Mouse (Mus musculus) midbrain, embryonic 12.5 days (tissue): Measurements from ENCODE around the gene Denr. TPM values are rescaled to one million over a fixed set of nuclear protein-coding genes. Genes with fewer than 3 reads are reported as not detected.

Source experiments
- ATAC-seq: fragments of 200-750 bp; cut with Nextera tagmentation; 2 replicates; pipeline ENCODE4 v1.8.0; 2017; ENCODE audit warnings: low read depth, moderate TSS enrichment, moderate library complexity; ENCODE audit not compliant: low FRiP score
- H3K27ac ChIP-seq: fragments of 300-500 bp; sonication (generic); replicated peaks from 2 replicates; pipeline ENCODE4 v1.5.1; 2016; ENCODE audit warnings: mild to moderate bottlenecking
- H3K27me3 ChIP-seq: fragments of 300-500 bp; sonication (generic); 2 replicates; pipeline ENCODE4 v1.6.1; 2016; ENCODE audit warnings: mild to moderate bottlenecking
- H3K36me3 ChIP-seq: fragments of 300-500 bp; sonication (generic); 2 replicates; pipeline ENCODE4 v1.6.1; 2016
- H3K4me1 ChIP-seq: fragments of 300-500 bp; sonication (generic); 2 replicates; pipeline ENCODE4 v1.6.1; 2016
- H3K4me2 ChIP-seq: fragments of 300-500 bp; sonication (generic); replicated peaks from 2 replicates; pipeline ENCODE4 v1.6.1; 2016; ENCODE audit warnings: mild to moderate bottlenecking, moderate library complexity
- H3K4me3 ChIP-seq: fragments of 300-500 bp; sonication (generic); 2 replicates; pipeline ENCODE4 v1.5.1; 2016; ENCODE audit warnings: mild to moderate bottlenecking
- H3K9ac ChIP-seq: fragments of 300-500 bp; sonication (generic); replicated peaks from 2 replicates; pipeline ENCODE4 v1.6.1; 2016; ENCODE audit warnings: mild to moderate bottlenecking, moderate library complexity
- H3K9me3 ChIP-seq: fragments of 300-500 bp; sonication (generic); 2 replicates; pipeline ENCODE4 v1.6.1; 2016; ENCODE audit warnings: mild to moderate bottlenecking
- WGBS: fragments of 180-500 bp; shearing (Covaris S2); methylation state at CpG from one replicate; pipeline ENCODE4 v1.1.7; 2016; 5-methylcytosine and 5-hydroxymethylcytosine counted together
- polyA plus RNA-seq: library from polyadenylated mRNA; unstranded; fragments of >200 nt; fragmentation: Nextera tagmentation; extraction: Ambion mirVana; gene quantifications from 2 replicates; pipeline ENCODE4 v1.2.1, GENCODE M21; 2016

Gene Denr
- 159 and 167 TPM in 2 replicates for polyA plus RNA-seq

- under 1% methylated on average over 61 of the region's 61 CpGs for WGBS
- ATAC-seq, result peak; percentile 97
These were observed at the start of gene Denr for GRCm38 (mm10) chr5:123906976-123907630. Gene Denr, plus strand, starts transcription at chr5:123907175.

GRCm38 (mm10) chr5:123858798-123859197, 48.2 kb upstream of the Denr start:
- whole genome bisulfite sequencing, result 86% methylated on average over 11 of the region's 11 CpGs
- no peaks in the 10 kb centered on the region for H3K4me1 ChIP-seq
- no peaks in the 10 kb centered on the region for H3K27me3 ChIP-seq
- H3K4me3 ChIP-seq, result no peak overlapping the region
- H3K4me2 ChIP-seq, result no peak overlapping the region
- no peaks in the 10 kb centered on the region for H3K36me3 ChIP-seq
- H3K27ac ChIP-seq, result no peak overlapping the region
- ATAC-seq, result no peak
- H3K9ac ChIP-seq, result no peak overlapping the region
- no peaks in the 10 kb centered on the region for H3K9me3 ChIP-seq

More at GRCm38 (mm10) chr5:123906976-123907630, at the start of gene Denr:
- Histone ChIP-seq H3K27ac (peak within 1 kb of the TSS; percentile 84), H3K9ac (peak within 1 kb of the TSS; percentile 99), H3K36me3 (peaks cover 30% of the 10 kb centered on the region), H3K27me3 (no peaks in the 10 kb centered on the region), H3K4me2 (peak within 1 kb of the TSS; percentile 96), H3K4me1 (peaks cover 16% of the 10 kb centered on the region), H3K9me3 (no peaks in the 10 kb centered on the region), H3K4me3 (peak within 1 kb of the TSS; percentile 98)

GRCm38 (mm10) chr5:123862374-123863350, 44.3 kb upstream of the Denr start:
- H3K9ac ChIP-seq, result no peak overlapping the region
- WGBS, result 86% methylated on average over 15 of the region's 15 CpGs
- H3K4me1 ChIP-seq, result no peaks in the 10 kb centered on the region
- no peaks in the 10 kb centered on the region for H3K36me3 ChIP-seq
- H3K4me2 ChIP-seq, result no peak overlapping the region
- H3K9me3 ChIP-seq, result no peaks in the 10 kb centered on the region
- H3K4me3 ChIP-seq, result no peak overlapping the region
- ATAC-seq, result no peak
- H3K27me3 ChIP-seq, result no peaks in the 10 kb centered on the region
- H3K27ac ChIP-seq, result no peak overlapping the region

GRCm38 (mm10) chr5:123863934-123864333, 43.0 kb upstream of the Denr start:
- no peaks in the 10 kb centered on the region for H3K4me1 ChIP-seq
- 89% methylated on average over 14 of the region's 14 CpGs for WGBS
- H3K4me2 ChIP-seq, result no peak overlapping the region
- H3K27me3 ChIP-seq, result no peaks in the 10 kb centered on the region
- no peaks in the 10 kb centered on the region for H3K9me3 ChIP-seq
- H3K9ac ChIP-seq, result no peak overlapping the region
- H3K27ac ChIP-seq, result no peak overlapping the region
- no peak for ATAC-seq
- no peaks in the 10 kb centered on the region for H3K36me3 ChIP-seq
- no peak overlapping the region for H3K4me3 ChIP-seq

- Histone ChIP-seq H3K4me3 (no peak within 1 kb of the TSS), H3K36me3 (no peaks in the 10 kb centered on the region), H3K4me2 (no peak within 1 kb of the TSS), H3K9ac (no peak within 1 kb of the TSS), H3K27me3 (no peaks in the 10 kb centered on the region), H3K4me1 (no peaks in the 10 kb centered on the region), H3K27ac (no peak within 1 kb of the TSS), H3K9me3 (no peaks in the 10 kb centered on the region)
- no peak for ATAC-seq
- 91% methylated on average over 12 of the region's 12 CpGs for WGBS
These were observed 41.6 kb upstream of the Denr start, which contains the start of gene Hcar2 for GRCm38 (mm10) chr5:123865365-123865764. Gene Hcar2, minus strand, starts transcription at chr5:123865499.

GRCm38 (mm10) chr5:123866457-123866856, 40.5 kb upstream of the Denr start:
- Histone ChIP-seq H3K27me3 (no peaks in the 10 kb centered on the region), H3K4me1 (no peaks in the 10 kb centered on the region), H3K27ac (no peak overlapping the region), H3K9ac (no peak overlapping the region), H3K4me3 (no peak overlapping the region), H3K9me3 (no peaks in the 10 kb centered on the region), H3K4me2 (no peak overlapping the region), H3K36me3 (no peaks in the 10 kb centered on the region)
- 87% methylated on average over 4 of the region's 4 CpGs for WGBS
- ATAC-seq, result no peak

GRCm38 (mm10) chr5:123869615-123870014, 37.4 kb upstream of the Denr start:
- H3K9me3 ChIP-seq, result no peaks in the 10 kb centered on the region
- 89% methylated on average over 4 of the region's 4 CpGs for WGBS
- H3K4me3 ChIP-seq, result no peak overlapping the region
- no peak overlapping the region for H3K9ac ChIP-seq
- ATAC-seq, result no peak
- H3K4me1 ChIP-seq, result no peaks in the 10 kb centered on the region
- no peak overlapping the region for H3K4me2 ChIP-seq
- H3K27ac ChIP-seq, result no peak overlapping the region
- no peaks in the 10 kb centered on the region for H3K36me3 ChIP-seq
- H3K27me3 ChIP-seq, result no peaks in the 10 kb centered on the region

GRCm38 (mm10) chr5:123874177-123874576, 32.8 kb upstream of the Denr start:
- H3K9ac ChIP-seq, result no peak overlapping the region
- H3K27ac ChIP-seq, result no peak overlapping the region
- H3K4me1 ChIP-seq, result no peaks in the 10 kb centered on the region
- H3K27me3 ChIP-seq, result no peaks in the 10 kb centered on the region
- H3K4me2 ChIP-seq, result no peak overlapping the region
- H3K9me3 ChIP-seq, result no peaks in the 10 kb centered on the region
- no peaks in the 10 kb centered on the region for H3K36me3 ChIP-seq
- no peak overlapping the region for H3K4me3 ChIP-seq
- no peak for ATAC-seq
- WGBS, result 84% methylated on average over 5 of the region's 5 CpGs

GRCm38 (mm10) chr5:123878056-123878455, 28.9 kb upstream of the Denr start:
- H3K36me3 ChIP-seq, result no peaks in the 10 kb centered on the region
- WGBS, result 81% methylated on average over 14 of the region's 14 CpGs
- no peaks in the 10 kb centered on the region for H3K9me3 ChIP-seq
- no peak overlapping the region for H3K9ac ChIP-seq
- H3K4me3 ChIP-seq, result no peak overlapping the region
- H3K4me2 ChIP-seq, result no peak overlapping the region
- no peaks in the 10 kb centered on the region for H3K27me3 ChIP-seq
- no peak overlapping the region for H3K27ac ChIP-seq
- H3K4me1 ChIP-seq, result no peaks in the 10 kb centered on the region
- no peak for ATAC-seq

GRCm38 (mm10) chr5:123879928-123880327, 27.0 kb upstream of the Denr start, which contains the start of gene Hcar1:
Gene Hcar1, minus strand, starts transcription at chr5:123880020.
- Histone ChIP-seq H3K9me3 (no peaks in the 10 kb centered on the region), H3K4me3 (no peak within 1 kb of the TSS), H3K4me2 (no peak within 1 kb of the TSS), H3K27me3 (no peaks in the 10 kb centered on the region), H3K36me3 (no peaks in the 10 kb centered on the region), H3K4me1 (no peaks in the 10 kb centered on the region), H3K27ac (no peak within 1 kb of the TSS), H3K9ac (no peak within 1 kb of the TSS)
- no peak for ATAC-seq
- WGBS, result 72% methylated on average over 12 of the region's 12 CpGs

GRCm38 (mm10) chr5:123880778-123881177, 26.2 kb upstream of the Denr start:
- Histone ChIP-seq H3K9ac (no peak overlapping the region), H3K4me2 (no peak overlapping the region), H3K27me3 (no peaks in the 10 kb centered on the region), H3K27ac (no peak overlapping the region), H3K36me3 (no peaks in the 10 kb centered on the region), H3K4me1 (no peaks in the 10 kb centered on the region), H3K9me3 (no peaks in the 10 kb centered on the region), H3K4me3 (no peak overlapping the region)
- WGBS, result 83% methylated on average over 14 of the region's 14 CpGs
- ATAC-seq, result no peak

GRCm38 (mm10) chr5:123883891-123884290, 23.1 kb upstream of the Denr start:
- Histone ChIP-seq H3K4me3 (no peak overlapping the region), H3K4me1 (no peaks in the 10 kb centered on the region), H3K27me3 (no peaks in the 10 kb centered on the region), H3K27ac (no peak overlapping the region), H3K4me2 (no peak overlapping the region), H3K9me3 (no peaks in the 10 kb centered on the region), H3K9ac (no peak overlapping the region), H3K36me3 (no peaks in the 10 kb centered on the region)
- 85% methylated on average over 7 of the region's 7 CpGs for WGBS
- no peak for ATAC-seq
